Mouse (Mus musculus) liver, embryonic 14.5 days (tissue): Measurements from ENCODE around the gene Dpep3.

Source experiments
- CTCF ChIP-seq: IDR thresholded peaks from 2 replicates; pipeline ENCODE4 v1.5.1; 2016; ENCODE audit warnings: antibody characterized with exemption, low read depth, control low read depth
- EP300 ChIP-seq: IDR thresholded peaks from 2 replicates; pipeline ENCODE4 v1.6.1; 2016; ENCODE audit warnings: antibody characterized with exemption, low read depth

GRCm38 (mm10) chr8:105937496-105938305 lies 41.5 kb downstream of the Dpep3 start:
- TF ChIP-seq CTCF (no peak), EP300 (no peak)
